Mouse (Mus musculus) heart, postnatal 14 days (tissue): ENCODE results near the gene Nme4. TPM values are rescaled to one million over a fixed set of nuclear protein-coding genes. Genes with fewer than 3 reads are reported as not detected.

Source experiments
- DNase-seq, 2 experiments: peaks; one replicate each; pipeline ENCODE4 v3.0.0; 2021 to 2022
- intact Hi-C: fragments of 180-260 bp; cut with DNase I; formaldehyde crosslinking; loops from one replicate; pipeline ENCODE4 v1.15.1; 2025
- total RNA-seq, 2 experiments: library from RNA; stranded (reverse); gene quantifications; 2 replicates each; pipeline ENCODE4 v1.2.3; 2021

The Nme4 gene
- total RNA-seq, 2 experiments from 2014 or later, result 3.1 to 3.6 TPM

DNA sequence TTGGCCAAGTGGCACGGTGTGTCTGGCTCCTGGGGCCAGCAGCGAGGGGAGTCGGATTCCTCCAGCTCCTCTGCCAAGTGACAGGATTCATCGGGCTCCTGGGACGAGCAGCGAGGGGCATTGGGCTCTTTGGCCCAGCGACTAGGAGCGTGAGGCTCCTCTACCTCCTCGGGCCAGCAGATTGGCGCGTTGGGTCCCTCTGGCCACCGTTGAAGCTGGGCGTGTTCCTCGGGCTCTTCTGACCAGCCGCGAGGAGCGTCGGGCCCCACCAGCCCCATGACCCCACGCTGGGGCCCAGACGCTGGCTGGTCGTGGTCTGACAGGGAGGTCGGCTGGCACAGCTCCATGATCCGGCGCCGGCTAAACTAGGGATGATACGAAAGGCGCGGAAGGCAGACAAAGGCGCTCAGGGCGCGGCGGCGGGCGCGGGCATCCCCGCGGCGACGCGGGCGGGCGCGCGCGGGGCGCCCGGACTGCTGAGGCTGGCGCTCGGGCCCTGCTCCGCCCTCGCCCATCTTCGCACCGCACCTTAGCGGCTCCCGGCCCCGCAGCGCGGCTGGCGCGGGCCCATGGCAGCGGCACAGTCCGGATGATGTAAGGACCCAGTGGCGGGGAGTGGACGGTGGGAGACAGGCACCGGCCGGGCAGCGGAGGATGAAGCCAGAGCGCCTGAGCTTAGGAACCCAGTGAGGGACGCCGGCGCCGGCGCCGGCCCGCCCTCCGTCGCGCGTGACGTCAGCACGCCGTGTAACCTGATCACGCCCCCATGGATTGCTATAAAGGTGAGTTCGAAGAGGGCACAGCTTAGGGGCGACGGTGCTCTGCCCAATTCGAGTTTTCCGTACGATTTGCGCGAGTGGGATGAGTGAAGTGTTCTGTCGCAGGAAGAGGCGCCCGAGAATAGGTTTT is 26.3 kb downstream of the Nme4 start, which contains the start of gene Rab11fip3:
TSS of gene Rab11fip3 (minus strand) at position 725 of the 909 bp plus-strand sequence.
- intact Hi-C loops, result loop anchor here (2.0 kb wide), 2 partner anchors 24 to 58 kb away; no protein-coding TSS in a partner anchor
- DNase-seq, result peak; percentile 83 to 85

DNA sequence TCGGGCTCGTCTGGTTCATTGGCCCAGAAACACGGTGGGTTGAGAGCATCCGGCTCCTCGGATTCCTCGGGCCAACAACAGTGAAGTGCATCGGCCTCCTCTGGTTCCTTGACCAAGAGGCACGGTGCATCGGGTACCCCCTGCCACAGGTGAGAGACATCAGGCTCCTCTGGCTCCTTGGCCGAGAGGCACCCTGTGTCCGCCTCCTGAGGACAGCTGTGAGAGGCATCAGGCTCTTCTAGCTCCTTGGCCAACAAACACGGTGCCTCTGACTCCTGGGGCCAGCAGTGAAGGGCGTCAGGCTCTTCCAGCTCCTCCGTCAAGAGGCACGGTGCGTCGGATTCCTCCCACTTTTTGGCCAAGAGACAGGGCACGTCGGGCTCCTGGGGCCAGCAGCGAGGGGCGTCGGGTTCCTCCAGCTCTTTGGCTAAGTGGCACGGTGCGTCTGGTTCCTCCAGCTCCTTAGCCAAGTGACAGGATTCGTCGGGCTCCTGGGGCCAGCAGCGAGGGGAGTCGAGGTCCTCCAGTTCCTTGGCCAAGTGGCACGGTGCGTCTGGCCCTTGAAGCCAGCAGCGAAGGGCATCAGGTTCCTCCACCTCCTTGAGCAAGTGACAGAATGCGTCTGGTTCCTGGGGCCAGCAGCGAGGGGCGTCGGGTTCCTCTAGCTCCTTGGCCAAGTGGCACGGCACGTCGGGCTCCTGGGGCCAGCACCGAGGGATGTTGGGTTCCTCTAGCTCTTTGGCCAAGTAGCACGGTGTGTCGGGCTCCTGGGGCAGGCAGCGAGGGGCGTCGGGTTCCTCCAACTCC is 27.2 kb downstream of the Nme4 start:
- intact Hi-C loops, result loop anchor here (2.0 kb wide), 2 partner anchors 23 to 57 kb away; no protein-coding TSS in a partner anchor
- peak; percentile 8 to 14 for DNase-seq

DNA sequence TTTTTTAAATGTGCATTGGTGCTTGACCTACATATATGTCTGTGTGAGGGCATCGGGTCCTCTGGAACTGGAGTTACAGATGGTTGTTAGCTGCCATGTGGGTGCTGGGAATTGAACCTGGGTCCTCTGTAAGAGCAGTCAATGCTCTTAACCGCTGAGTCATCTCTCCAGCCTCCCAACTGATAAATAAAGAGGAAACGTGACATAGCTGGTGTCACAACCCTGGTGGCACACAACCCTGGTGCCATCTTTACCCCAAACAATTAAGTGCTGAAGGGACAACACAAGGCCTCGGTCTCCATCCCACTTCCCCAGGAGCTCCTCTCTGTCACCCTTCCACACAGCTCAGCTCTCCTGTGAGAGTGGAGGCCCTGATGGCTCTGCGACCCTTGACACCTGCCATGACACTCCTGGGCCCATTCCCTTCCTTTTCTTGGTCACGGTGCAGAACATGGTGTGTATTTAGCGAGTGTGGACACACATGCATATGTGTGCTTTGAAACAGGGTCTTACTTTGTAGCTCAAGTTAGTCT is 28.8 kb downstream of the Nme4 start:
- intact Hi-C loops, result no loop called here
- no peak for DNase-seq

DNA sequence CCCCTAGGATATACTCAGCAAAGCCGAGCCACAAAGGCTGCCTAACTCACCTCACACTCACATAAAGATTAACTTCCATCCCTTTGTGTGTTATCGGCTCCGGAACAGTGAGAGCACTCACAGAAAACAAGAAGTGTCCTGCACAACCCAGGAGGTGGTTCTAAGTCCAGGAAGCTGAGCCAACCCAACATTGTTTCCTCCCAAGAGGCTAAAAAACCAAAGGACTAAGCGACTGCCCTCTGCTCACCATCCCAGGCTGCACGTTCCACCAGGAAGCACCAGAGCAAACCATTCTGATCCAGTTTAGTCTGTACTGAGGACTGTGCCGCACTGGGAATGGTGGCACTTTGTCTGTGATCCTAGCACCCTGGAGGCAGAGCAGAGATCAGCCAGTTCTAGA is 30.5 kb downstream of the Nme4 start:
- intact Hi-C loops, result no loop called here
- no peak for DNase-seq

DNA sequence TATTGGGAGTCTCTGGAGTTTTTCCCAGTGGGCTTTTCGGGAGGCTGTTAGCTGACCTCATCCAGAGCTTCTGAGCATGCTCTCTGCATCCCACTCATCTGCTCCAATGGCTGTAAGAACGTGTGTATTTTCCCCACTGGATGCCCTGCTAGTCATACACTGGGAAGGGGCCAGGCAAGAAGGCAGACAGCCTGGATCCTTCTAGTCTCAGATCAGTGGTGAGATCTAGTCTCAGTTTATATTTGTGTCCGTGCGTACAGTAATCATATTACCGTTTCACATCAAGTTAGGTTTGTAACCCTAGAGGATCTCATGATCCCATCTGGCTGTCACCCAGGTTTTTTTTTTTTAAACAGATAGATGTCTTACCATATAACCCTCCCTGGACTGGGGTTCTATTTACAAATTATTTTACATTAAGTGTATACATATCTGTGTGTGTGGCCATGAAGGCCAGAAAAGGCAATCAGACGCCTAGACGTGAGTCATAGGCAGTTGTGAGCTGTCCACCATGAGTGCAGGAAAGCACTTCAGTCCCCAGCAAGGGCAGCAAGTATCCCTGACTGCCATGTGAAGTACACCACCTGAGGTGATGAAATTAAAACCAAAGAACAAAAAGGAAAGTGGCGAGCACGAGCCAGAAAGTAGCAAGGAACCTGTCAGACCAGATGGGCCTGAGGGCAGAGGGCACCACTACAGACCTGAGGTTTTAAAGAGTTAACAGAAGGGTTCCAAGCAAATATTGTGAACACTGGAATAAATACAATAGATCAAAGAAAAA is 37.4 kb downstream of the Nme4 start:
- no peak for DNase-seq
- intact Hi-C loops, result no loop called here

DNA sequence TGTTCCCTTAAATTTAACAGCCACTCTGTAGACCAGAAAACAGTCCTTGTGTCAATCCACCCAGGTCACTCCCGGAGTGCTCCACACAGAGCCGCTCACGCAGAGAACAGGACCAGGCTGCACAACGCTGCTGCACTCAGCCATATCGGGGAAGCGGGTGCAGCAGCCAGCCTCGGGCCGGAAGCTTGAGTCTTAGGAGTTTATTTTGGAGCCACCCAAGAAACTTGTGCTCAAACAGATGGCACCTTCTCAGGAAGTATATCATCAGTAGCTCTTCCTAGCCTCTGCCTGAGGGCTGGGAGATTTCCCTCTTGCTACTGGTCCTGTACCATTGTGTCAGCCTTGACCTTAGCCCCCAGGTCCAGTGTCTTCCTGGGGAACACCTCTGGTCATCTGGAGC is 38.1 kb downstream of the Nme4 start:
- intact Hi-C loops, result no loop called here

DNA sequence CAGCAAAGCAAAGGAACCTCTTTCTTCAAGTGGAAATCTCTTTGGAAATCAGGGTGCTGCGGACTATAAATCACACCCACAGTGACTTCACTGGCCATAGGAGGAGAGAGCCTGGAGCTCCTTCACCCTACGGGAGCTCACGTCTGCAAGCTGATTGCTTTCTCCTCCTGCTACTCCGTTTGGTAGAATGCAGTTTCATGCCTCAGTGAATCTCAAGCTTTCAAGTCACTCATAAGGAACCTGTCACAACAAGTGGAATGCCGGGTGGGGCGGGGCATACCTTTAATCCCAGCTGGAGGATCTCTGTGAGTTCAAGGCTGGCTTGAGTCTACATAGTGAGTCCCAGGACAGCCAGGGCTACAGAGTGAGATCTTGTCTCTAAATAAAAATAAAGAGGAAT is 40.2 kb downstream of the Nme4 start:
- intact Hi-C loops, result no loop called here
- DNase-seq, result no peak

More for the DNA sequence above, 38.1 kb downstream of the Nme4 start:
- DNase-seq, result no peak

DNA sequence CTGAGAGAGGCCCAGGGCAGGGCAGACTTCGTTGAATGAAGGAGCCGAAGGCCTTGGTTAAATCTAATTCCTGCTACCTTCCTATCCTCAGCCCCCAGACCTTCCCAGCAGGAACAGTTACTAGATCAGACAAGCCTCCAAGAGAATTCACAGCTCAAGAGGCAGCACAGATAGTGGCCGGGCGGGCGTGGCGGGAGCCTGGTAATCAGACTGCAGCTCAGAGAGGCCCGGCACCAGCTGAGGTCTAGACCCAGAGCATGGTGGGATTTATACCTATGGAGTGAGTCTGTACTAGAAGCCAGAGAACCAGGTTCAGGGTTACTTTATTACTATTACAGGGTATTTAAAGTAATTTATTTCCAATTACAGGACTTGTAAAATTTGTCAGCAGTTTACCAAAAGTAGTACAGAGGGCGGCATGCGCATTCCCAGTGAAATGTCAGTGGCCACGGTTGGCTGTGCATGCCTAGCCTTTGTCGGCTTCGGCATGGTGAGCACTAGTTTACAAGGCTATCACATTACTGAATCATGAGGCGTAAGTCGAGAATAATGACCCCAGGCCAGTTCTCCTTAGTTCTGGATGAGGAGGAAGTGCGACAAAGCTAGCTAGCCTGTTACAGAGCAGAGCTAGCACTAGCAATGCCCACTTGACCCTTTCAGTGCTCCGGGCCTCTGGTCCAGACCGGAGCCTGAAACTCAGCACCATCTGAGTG is 41.1 kb downstream of the Nme4 start:
- DNase-seq, result no peak
- intact Hi-C loops, result no loop called here

DNA sequence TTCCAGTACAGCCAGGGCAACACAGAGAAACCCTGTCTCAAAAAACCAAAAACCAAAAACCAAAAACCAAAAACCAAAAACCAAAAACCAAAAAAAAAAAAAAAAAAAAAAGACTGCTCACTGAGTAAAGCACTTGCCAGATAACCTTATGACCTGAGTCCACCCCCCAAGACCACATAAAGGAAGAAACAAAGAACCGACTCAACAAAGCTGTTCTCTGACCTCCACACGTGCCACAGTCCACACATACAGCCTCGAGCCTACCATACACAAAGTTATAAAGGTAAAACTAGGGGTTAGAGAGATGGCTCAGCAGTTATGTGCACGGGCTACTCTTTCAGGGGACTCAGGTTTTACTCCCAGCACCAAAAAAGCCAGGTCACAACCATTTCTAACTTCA is 42.7 kb downstream of the Nme4 start:
- intact Hi-C loops, result no loop called here
- DNase-seq, result no peak

DNA sequence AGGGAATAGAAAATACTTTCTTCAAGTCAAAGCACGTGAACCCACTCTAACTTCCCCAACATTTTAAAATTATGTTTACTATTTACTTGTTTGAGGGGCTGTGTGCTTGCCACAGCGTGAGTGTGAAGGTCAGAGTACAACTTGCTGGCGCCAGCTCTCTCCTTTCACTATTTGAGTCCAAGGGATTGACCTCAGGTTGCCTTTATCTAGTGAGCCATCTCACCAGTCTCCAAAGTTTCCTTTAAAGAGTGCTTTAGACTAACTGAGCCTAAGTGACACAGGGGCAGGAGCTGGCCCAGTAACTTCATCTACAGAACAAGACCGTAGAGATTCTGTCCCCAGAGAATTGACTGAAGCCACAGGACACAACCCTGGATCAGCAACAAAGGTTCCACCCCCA is 43.3 kb downstream of the Nme4 start:
- no peak for DNase-seq
- intact Hi-C loops, result no loop called here

DNA sequence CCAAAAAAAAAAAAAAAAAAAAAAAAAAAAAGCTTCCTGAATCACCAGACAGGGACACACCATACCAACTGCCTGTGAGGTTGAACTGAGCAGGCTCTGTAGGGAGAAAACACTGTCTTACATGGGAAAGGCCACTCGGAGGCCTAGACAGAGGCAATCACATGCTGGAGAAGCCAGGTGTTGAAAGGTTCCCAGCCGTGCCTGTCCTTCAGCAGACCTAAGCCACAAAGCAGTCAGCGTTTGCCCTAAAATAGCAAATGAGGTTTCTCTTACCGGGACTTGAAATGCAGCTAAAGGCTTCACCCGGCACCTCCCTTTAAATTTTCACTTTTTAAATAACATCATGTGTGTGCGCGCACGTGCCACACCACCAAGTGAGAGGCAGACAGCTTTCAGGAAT is 47.3 kb downstream of the Nme4 start:
- DNase-seq, result no peak
- intact Hi-C loops, result no loop called here

DNA sequence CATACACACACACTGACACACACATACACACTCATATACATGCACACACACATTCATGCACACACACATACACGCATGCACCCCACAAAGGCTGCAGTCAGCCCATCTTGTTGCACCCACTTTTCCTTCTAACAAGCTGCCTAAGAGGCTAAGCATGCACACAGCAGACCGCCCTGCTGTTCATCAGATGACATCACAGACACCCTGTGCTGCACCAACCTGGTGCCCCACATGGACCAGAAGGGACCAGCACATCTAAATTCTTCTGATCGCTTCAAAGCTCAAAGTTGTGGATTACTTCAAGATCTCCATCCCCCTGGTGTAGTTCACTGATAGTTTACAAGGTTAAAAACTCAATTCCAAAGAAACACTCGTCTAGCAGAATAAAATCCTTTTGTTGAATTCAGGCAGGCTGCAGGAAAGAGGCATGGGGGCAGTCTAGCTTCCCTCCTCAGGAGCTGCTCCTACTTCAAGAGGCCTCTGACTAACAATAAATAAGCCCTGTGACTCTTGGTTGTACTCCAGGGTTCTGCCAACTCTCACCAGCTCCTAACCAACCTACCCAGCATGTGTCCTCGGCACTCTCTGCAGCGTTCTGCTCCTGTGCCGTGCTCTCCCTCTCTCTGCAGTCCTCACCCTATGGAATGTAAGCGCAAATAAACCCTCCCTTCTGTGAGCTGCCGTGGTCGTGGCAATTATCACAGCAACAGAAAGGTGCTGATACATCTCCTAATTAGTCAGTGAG is 49.0 kb downstream of the Nme4 start:
- intact Hi-C loops, result no loop called here
- no peak for DNase-seq

DNA sequence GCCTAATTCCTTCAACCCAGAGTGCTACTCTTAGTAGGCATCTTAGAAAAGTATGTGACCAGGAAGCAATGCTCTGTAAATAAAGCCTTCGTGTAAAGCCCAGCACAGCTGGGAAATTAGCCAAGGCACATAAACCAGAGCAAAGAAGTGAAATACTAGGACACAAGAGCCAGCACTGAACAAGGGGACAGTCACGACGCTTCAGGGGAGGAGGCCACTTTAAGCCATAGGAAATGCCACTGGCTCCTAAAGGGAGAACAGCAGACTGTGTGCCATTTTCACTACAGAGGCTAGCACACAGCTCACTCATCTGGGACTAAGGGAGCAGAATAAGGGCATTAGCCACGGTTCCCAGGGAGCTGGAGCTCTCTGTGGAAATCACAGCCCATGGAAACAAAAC is 50.1 kb downstream of the Nme4 start:
- DNase-seq, result no peak

DNA sequence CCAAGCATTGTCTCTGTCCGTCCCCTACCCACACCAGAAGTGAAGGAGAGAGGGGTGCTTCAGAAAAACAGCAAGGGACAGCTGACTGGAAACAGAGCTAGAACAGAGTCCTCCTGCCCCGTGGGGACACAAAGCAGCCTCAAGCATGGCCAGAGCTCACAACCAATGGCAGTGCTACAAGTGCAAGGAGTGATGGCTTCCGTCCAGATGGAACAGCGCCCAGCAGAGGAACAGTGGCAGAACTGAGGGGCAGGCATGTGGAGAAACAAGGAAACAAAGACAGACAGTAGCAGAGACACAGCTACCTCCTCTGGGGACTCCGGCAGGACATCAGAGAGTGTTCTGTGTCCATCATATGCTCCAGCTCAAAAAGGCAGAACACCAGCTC is 52.2 kb downstream of the Nme4 start:
- peak; percentile 71 to 81 for DNase-seq
- intact Hi-C loops, result no loop called here

More for the DNA sequence above, 50.1 kb downstream of the Nme4 start:
- intact Hi-C loops, result loop anchor here (2.0 kb wide), 1 partner anchor 24 kb away; the partner anchor contains the start of gene Rab11fip3

DNA sequence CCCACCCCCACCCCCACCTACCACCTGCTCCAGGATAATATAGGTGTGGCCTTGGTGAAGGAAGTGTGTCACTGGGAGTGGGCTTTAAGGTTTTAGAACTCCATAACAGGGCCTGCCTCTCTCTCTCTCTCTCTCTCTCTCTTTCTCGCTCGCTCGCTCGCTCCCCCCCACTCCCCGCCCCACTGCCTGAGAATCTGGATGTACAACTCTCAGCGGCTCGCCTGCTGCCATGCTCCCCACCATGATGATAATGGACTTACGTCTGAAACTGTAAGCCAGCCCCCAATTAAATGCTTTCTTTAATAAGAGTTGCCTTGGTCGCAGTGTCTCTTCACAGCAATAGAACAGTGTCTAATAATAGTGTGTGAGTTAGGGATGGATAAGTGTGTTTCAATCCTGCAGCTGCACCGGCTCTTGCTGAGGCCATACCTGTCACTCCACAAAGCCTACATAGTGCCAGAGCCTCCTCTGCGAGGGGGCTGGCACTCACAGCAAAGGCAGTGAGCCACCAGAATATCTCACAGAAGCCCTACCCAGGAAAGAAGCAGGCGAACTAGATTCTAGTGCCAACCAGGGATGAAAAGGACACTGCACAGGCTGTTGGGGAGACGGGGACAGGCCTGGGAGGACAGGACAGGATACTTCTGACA is 52.7 kb downstream of the Nme4 start:
- intact Hi-C loops, result no loop called here
- DNase-seq, result peak in 1 of 2 experiments; percentile 15
